Mouse (Mus musculus): ENCODE results near the gene Olfr339. TPM values are rescaled to one million over a fixed set of nuclear protein-coding genes. Genes with fewer than 3 reads are reported as not detected.
"Not testable (repeated sequence)": the region's sequence is repeated elsewhere in the genome, so short reads cannot be mapped to it uniquely, and the experiment has no call there.

Gene Olfr339
- polyA plus RNA-seq (2015; fragmentation: Nextera tagmentation; extraction: Ambion mirVana), result not detected in 2 replicates

DNA sequence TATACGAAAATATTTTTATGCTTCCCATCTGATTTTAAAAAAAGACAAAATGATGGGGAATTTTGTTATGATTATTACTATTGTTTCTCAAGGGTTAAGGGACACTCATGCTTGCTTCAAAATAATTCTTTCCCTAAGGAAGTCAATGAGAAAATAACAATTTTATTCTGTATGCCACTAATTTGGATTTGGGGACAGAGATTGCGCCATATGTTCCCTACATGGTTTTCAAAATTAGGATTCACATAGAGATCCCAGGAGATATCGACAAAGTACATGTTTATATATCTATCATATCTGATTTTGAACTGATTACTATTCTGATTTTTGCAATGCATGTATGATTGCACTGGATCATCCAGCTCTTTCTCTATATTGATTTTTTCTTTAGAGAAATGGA is at the start of gene Olfr339:
TSS of gene Olfr339 (plus strand) at position 301 of the 400 bp plus-strand sequence.
- H3K4me3 ChIP-seq (ENCODE audit: low read depth, low read length), result no peak within 1 kb of the TSS
- no peak within 1 kb of the TSS for H3K4me2 ChIP-seq (ENCODE audit: low read depth, low read length)
- H3K9me3 ChIP-seq (ENCODE audit: low read length), result no peaks in the 10 kb centered on the region
- WGBS (ENCODE audit: insufficient replicate concordance), result 72% methylated on average over 3 of the region's 3 CpGs
- ATAC-seq, result no peak
- no peaks in the 10 kb centered on the region for H3K27me3 ChIP-seq (ENCODE audit: insufficient read depth, low read length)
- no peak for TF ChIP-seq EP300 (IDR thresholded peaks at IDR 0.05; ENCODE audit: low read depth)
- no peak for TF ChIP-seq CTCF (IDR thresholded peaks at IDR 0.05; ENCODE audit: low read depth)
- no peak for DNase-seq
- no peaks in the 10 kb centered on the region for H3K4me1 ChIP-seq (ENCODE audit: insufficient read depth)
- no peak within 1 kb of the TSS for H3K9ac ChIP-seq (replicated peaks)
- H3K36me3 ChIP-seq (replicated peaks; ENCODE audit: insufficient read depth, low read length), result no peaks in the 10 kb centered on the region
- H3K27ac ChIP-seq (ENCODE audit: low read depth), result no peak within 1 kb of the TSS

DNA sequence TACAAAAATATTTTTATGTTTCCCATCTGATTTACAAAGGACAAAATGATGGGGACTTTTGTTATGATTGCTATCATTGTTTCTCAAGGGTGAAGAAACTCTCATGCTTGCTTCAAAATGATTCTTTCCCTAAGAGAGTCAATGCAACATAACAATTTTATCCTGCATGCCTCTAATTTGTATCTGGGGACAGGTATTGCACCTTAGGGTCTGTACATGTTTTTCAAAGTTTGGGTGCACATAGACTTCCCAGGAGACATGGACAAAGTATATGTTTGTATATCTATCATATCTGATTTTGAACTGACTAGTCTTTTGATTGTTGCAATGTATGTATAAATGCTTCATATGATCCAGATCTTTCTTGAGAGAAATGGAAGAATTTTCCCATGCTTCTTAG is 45.5 kb upstream of the Olfr339 start, which contains the start of gene Olfr338:
TSS of gene Olfr338 (plus strand) at position 301 of the 400 bp plus-strand sequence.
- DNase-seq (no peak), ATAC-seq (no peak)
- Histone ChIP-seq H3K9me3 (ENCODE audit: low read length) (no peaks in the 10 kb centered on the region), H3K36me3 (replicated peaks; ENCODE audit: insufficient read depth, low read length) (no peaks in the 10 kb centered on the region), H3K27me3 (ENCODE audit: insufficient read depth, low read length) (no peaks in the 10 kb centered on the region), H3K4me2 (ENCODE audit: low read depth, low read length) (no peak within 1 kb of the TSS), H3K9ac (replicated peaks) (no peak within 1 kb of the TSS), H3K4me3 (ENCODE audit: low read depth, low read length) (no peak within 1 kb of the TSS), H3K4me1 (ENCODE audit: insufficient read depth) (no peaks in the 10 kb centered on the region), H3K27ac (ENCODE audit: low read depth) (no peak within 1 kb of the TSS)
- TF ChIP-seq CTCF (IDR thresholded peaks at IDR 0.05; ENCODE audit: low read depth) (no peak), EP300 (IDR thresholded peaks at IDR 0.05; ENCODE audit: low read depth) (no peak)

GRCm38 (mm10) chr2:36415174-36415573 is 3.6 kb upstream of the Olfr339 start:
- H3K27ac ChIP-seq (ENCODE audit: low read depth); H3K4me3 ChIP-seq (ENCODE audit: low read depth, low read length); H3K4me1 ChIP-seq (ENCODE audit: insufficient read depth); H3K9me3 ChIP-seq (ENCODE audit: low read length); H3K27me3 ChIP-seq (ENCODE audit: insufficient read depth, low read length); H3K36me3 ChIP-seq (replicated peaks; ENCODE audit: insufficient read depth, low read length); ATAC-seq; H3K4me2 ChIP-seq (ENCODE audit: low read depth, low read length); DNase-seq; H3K9ac ChIP-seq (replicated peaks): not testable (repeated sequence)
- WGBS (ENCODE audit: insufficient replicate concordance), result 65% methylated on average over 3 of the region's 3 CpGs

DNA sequence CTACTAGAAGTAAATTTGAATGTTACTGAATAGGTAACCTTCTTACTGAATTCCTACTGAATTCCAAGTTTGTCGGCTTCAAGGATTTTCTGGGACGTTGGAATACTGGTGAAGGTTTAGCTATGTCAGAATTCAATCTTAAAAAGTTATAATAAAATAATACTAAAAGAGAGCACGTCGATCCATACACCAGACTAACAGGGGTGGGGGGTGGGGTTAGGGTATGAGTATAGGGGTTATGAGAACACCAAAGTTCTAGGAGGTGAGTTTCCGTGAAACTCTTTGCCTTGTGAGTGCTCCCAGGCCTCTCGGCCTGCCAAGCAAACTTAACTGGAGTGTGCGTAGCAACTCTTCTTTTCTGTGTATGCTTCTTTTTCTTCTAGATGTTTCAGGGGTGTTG is 3.2 kb upstream of the Olfr339 start:
- WGBS (ENCODE audit: insufficient replicate concordance), result 77% methylated on average over 7 of the region's 7 CpGs
- not testable (repeated sequence) for H3K27me3 ChIP-seq (ENCODE audit: insufficient read depth, low read length); H3K36me3 ChIP-seq (replicated peaks; ENCODE audit: insufficient read depth, low read length); H3K4me2 ChIP-seq (ENCODE audit: low read depth, low read length); H3K4me1 ChIP-seq (ENCODE audit: insufficient read depth); H3K9me3 ChIP-seq (ENCODE audit: low read length); ATAC-seq; H3K27ac ChIP-seq (ENCODE audit: low read depth); H3K9ac ChIP-seq (replicated peaks); H3K4me3 ChIP-seq (ENCODE audit: low read depth, low read length); DNase-seq

DNA sequence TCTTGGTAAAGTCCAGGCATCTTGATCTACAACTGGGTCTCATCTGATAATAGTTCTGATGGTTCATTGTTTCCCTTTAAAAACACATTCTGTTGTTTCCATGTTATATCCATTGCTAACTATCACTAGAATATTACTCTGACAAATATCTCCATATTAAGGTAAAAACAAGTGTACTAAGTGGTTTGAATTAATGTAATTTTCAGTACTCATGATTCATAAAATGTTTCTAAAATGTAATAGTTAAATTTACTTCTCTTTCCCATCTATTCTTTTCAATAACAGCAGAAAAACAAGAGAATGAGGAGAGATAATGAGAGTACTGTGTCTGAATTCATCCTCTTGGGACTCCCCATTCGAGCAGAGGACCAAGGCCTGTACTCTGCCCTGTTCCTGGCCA is 33.5 kb downstream of the Olfr339 start, which contains the start of gene Olfr340:
TSS of gene Olfr340 (plus strand) at position 301 of the 400 bp plus-strand sequence.
- H3K4me2 ChIP-seq (ENCODE audit: low read depth, low read length), result no peak within 1 kb of the TSS
- 41% methylated on average over 1 of the region's 1 CpGs for WGBS (ENCODE audit: insufficient replicate concordance)
- no peak within 1 kb of the TSS for H3K4me3 ChIP-seq (ENCODE audit: low read depth, low read length)
- no peaks in the 10 kb centered on the region for H3K27me3 ChIP-seq (ENCODE audit: insufficient read depth, low read length)
- H3K9ac ChIP-seq (replicated peaks), result no peak within 1 kb of the TSS
- no peak for DNase-seq
- no peak for ATAC-seq
- TF ChIP-seq CTCF (IDR thresholded peaks at IDR 0.05; ENCODE audit: low read depth) (no peak), EP300 (IDR thresholded peaks at IDR 0.05; ENCODE audit: low read depth) (no peak)
- no peak within 1 kb of the TSS for H3K27ac ChIP-seq (ENCODE audit: low read depth)
- H3K36me3 ChIP-seq (replicated peaks; ENCODE audit: insufficient read depth, low read length), result no peaks in the 10 kb centered on the region
- no peaks in the 10 kb centered on the region for H3K4me1 ChIP-seq (ENCODE audit: insufficient read depth)
- no peaks in the 10 kb centered on the region for H3K9me3 ChIP-seq (ENCODE audit: low read length)

DNA sequence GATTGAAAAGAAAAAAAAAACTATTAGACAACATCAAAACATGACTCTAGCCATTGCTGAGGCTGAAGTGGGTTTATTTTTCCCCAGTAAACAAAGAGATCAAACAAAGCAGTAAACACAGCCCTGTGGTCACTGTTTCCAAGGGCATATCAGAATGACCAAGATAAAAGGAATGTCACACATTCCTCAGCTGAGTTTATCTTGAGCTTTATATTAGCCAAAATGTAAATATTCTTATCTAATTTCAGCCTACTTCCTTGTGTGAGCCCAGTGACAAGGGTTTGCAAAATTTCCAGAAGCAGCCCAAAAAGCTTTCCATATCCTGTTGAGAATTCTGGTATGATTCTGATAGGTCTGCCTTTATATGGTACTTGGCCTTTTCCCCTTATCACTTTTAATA is 54.9 kb downstream of the Olfr339 start:
- Histone ChIP-seq H3K9ac (replicated peaks) (no peak overlapping the region), H3K27me3 (ENCODE audit: insufficient read depth, low read length) (no peaks in the 10 kb centered on the region), H3K27ac (ENCODE audit: low read depth) (no peak overlapping the region), H3K4me2 (ENCODE audit: low read depth, low read length) (no peak overlapping the region), H3K4me1 (ENCODE audit: insufficient read depth) (no peaks in the 10 kb centered on the region), H3K9me3 (ENCODE audit: low read length) (no peaks in the 10 kb centered on the region), H3K36me3 (replicated peaks; ENCODE audit: insufficient read depth, low read length) (no peaks in the 10 kb centered on the region), H3K4me3 (ENCODE audit: low read depth, low read length) (no peak overlapping the region)
- DNase-seq, result no peak
- no peak for ATAC-seq
- TF ChIP-seq CTCF (IDR thresholded peaks at IDR 0.05; ENCODE audit: low read depth) (no peak), EP300 (IDR thresholded peaks at IDR 0.05; ENCODE audit: low read depth) (no peak)

Other genes starting within 250 kb of the Olfr339 start
- 24.7 and 25.3 TPM in 2 replicates for gene Ptgs1, start 188.5 kb upstream of the Olfr339 start, polyA plus RNA-seq (2015; fragmentation: Nextera tagmentation; extraction: Ambion mirVana)
- gene Olfr338, start 45.4 kb upstream of the Olfr339 start, polyA plus RNA-seq (2015; fragmentation: Nextera tagmentation; extraction: Ambion mirVana), result not detected in 2 replicates
- not detected in 2 replicates for gene Olfr340, start 33.6 kb downstream of the Olfr339 start, polyA plus RNA-seq (2015; fragmentation: Nextera tagmentation; extraction: Ambion mirVana)
- gene Olfr341, start 63.5 kb downstream of the Olfr339 start, polyA plus RNA-seq (2015; fragmentation: Nextera tagmentation; extraction: Ambion mirVana), result not detected in 2 replicates
- not detected in 2 replicates for gene Olfr342, start 106.1 kb downstream of the Olfr339 start, polyA plus RNA-seq (2015; fragmentation: Nextera tagmentation; extraction: Ambion mirVana)
- gene Olfr344, start 147.7 kb downstream of the Olfr339 start, polyA plus RNA-seq (2015; fragmentation: Nextera tagmentation; extraction: Ambion mirVana), result not detected in 2 replicates
- gene Olfr345, start 221.1 kb downstream of the Olfr339 start, polyA plus RNA-seq (2015; fragmentation: Nextera tagmentation; extraction: Ambion mirVana), result not detected in 2 replicates

Measured in liver, postnatal 0 days (tissue).